Mouse (Mus musculus) embryonic facial prominence, embryonic 12.5 days (tissue): ENCODE results near the gene Ap3s2. TPM values are rescaled to one million over a fixed set of nuclear protein-coding genes. Genes with fewer than 3 reads are reported as not detected.

Experiments used
- ATAC-seq: fragments of 200-750 bp; cut with Nextera tagmentation; 2 replicates; pipeline ENCODE4 v1.8.0; 2017; ENCODE audit not compliant: insufficient number of reproducible peaks, insufficient read depth, low FRiP score, low TSS enrichment
- H3K27ac ChIP-seq: fragments of 300-500 bp; sonication (generic); 2 replicates; pipeline ENCODE4 v1.5.1; 2016; ENCODE audit warnings: mild to moderate bottlenecking
- H3K27me3 ChIP-seq: fragments of 300-500 bp; sonication (generic); 2 replicates; pipeline ENCODE4 v1.6.1; 2016; ENCODE audit warnings: mild to moderate bottlenecking, moderate library complexity
- H3K36me3 ChIP-seq: fragments of 300-500 bp; sonication (generic); 2 replicates; pipeline ENCODE4 v1.6.1; 2016; ENCODE audit warnings: mild to moderate bottlenecking
- H3K4me1 ChIP-seq: fragments of 300-500 bp; sonication (generic); 2 replicates; pipeline ENCODE4 v1.6.1; 2016
- H3K4me2 ChIP-seq: fragments of 300-500 bp; sonication (generic); replicated peaks from 2 replicates; pipeline ENCODE4 v1.6.1; 2016; ENCODE audit warnings: mild to moderate bottlenecking, moderate library complexity
- H3K4me3 ChIP-seq: fragments of 300-500 bp; sonication (generic); 2 replicates; pipeline ENCODE4 v1.5.1; 2016; ENCODE audit warnings: mild to moderate bottlenecking
- H3K9ac ChIP-seq: fragments of 300-500 bp; sonication (generic); 2 replicates; pipeline ENCODE4 v1.6.1; 2016; ENCODE audit warnings: mild to moderate bottlenecking, moderate library complexity
- H3K9me3 ChIP-seq: fragments of 300-500 bp; sonication (generic); 2 replicates; pipeline ENCODE4 v1.6.1; 2016; ENCODE audit warnings: mild to moderate bottlenecking, moderate library complexity
- WGBS: fragments of 180-500 bp; shearing (Covaris S2); methylation state at CpG from one replicate; pipeline ENCODE4 v1.1.7; 2016; 5-methylcytosine and 5-hydroxymethylcytosine counted together
- polyA plus RNA-seq: library from polyadenylated mRNA; unstranded; fragments of >200 nt; fragmentation: Nextera tagmentation; extraction: Ambion mirVana; gene quantifications from 2 replicates; pipeline ENCODE4 v1.2.1, GENCODE M21; 2016

Ap3s2 gene
- polyA plus RNA-seq, result 33.8 and 38.1 TPM in 2 replicates

DNA sequence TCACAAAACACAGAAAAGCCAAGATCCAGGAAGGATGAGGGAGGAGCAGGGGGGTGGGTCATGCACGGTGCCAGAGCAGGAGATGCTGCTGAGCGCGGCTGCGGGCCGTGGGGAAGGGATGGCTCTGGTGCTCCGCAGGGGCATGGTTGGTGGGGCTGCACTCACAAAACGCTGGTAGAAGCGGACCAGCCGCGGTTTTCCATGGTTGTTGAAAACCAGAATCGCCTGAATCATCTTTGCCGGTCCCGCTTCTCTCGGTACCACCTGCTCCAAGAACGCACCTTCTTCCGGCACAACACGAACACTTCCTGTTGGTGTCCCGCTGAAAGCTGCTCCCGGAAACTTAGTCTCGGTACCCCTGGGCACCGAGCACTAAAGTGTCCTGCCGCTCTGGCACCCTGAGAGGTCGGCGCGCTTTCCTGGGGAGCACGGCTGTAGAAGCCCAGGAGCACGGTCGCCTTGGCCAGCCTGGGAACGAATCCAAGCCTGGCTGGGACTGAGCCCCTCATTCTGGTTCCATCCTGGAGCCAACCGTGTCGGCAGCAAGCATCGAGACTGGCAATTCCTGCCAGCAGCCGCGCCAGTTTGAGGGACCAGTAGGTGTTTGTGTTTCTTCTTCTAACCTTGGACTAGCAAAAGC, at the start of gene Ap3s2:
TSS of gene Ap3s2 (minus strand) at position 306 of the 640 bp plus-strand sequence.
- H3K4me1 ChIP-seq, result peaks cover 12% of the 10 kb centered on the region
- no peak within 1 kb of the TSS for H3K27ac ChIP-seq
- peak within 1 kb of the TSS; percentile 68 for H3K4me2 ChIP-seq
- H3K4me3 ChIP-seq, result peak within 1 kb of the TSS; percentile 74
- peak within 1 kb of the TSS; percentile 69 for H3K9ac ChIP-seq
- peak; percentile 88; the same call in 1 of the 2 replicates for ATAC-seq
- H3K9me3 ChIP-seq, result no peaks in the 10 kb centered on the region
- under 1% methylated on average over 34 of the region's 34 CpGs for WGBS
- H3K27me3 ChIP-seq, result no peaks in the 10 kb centered on the region
- 0 out of 2 replicates have a peak, but pooled peaks cover 4% of the 10 kb centered on the region for H3K36me3 ChIP-seq

DNA sequence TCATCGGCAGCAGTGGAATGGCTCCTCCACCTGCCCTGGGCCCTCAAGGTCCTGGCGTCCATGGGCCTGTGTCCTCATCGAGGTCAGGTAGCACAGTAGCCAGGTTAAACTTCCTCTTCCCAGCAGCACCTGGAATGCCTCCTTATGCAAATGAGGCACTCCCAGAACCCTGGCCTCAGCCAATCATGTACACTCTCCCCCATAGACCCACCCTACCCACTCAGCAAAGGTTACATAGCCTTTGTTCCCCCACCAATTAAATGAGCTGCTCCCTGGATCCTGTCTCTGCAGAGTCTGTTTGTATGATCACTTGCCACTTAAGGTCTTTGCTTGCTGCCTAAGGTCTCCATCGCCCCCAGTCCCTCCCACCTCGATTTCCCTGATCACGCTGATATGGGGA, 47.9 kb upstream of the Ap3s2 start:
- no peaks in the 10 kb centered on the region for H3K27me3 ChIP-seq
- H3K27ac ChIP-seq, result no peak overlapping the region
- no peaks in the 10 kb centered on the region for H3K9me3 ChIP-seq
- no peak overlapping the region for H3K4me2 ChIP-seq
- H3K4me1 ChIP-seq, result no peaks in the 10 kb centered on the region
- WGBS, result 81% methylated on average over 6 of the region's 6 CpGs
- no peak overlapping the region for H3K9ac ChIP-seq
- no peak overlapping the region for H3K4me3 ChIP-seq
- ATAC-seq, result no peak
- no peaks in the 10 kb centered on the region for H3K36me3 ChIP-seq

DNA sequence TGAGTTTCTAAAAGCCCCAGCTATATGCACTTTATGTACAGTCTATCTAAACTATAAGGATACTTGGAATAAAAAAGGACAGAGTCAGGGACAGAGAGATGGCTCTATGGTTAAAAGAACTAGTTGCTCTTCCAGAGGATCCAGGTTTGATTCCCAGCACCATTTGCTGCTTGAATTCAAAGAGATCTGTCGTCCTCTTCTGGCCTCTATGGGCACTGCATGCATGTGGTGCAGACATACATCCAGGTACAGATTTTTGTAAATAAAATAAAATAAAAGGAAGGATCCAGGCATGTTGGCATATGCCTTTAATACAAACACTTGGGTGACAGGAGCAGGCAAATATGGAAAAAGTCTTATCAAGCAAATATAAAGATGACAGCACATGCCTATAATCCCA, 41.2 kb upstream of the Ap3s2 start:
- Histone ChIP-seq H3K4me1 (no peaks in the 10 kb centered on the region), H3K27me3 (no peaks in the 10 kb centered on the region), H3K9ac (no peak overlapping the region), H3K36me3 (no peaks in the 10 kb centered on the region), H3K4me2 (no peak overlapping the region), H3K27ac (no peak overlapping the region), H3K4me3 (no peak overlapping the region), H3K9me3 (no peaks in the 10 kb centered on the region)
- ATAC-seq, result no peak
- 58% methylated on average over 1 of the region's 1 CpGs for WGBS

DNA sequence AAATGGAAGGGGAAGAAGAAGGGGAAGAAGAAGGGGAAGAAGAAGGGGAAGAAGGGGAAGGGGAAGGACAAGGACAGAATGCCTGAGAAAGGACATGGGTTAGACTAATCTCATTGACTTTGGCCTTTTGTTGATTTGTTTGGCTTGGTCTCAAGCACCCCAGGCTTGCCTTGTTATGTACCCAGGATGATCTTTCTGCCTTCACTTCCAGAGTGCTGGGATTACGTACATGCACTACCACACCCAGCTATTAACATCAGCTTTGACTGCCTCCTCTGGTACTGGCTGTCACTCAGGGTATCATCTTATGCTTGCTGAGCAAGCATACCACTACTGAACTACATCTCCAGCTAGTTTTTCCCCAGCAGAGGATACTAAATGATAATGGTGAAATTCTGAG, 35.7 kb upstream of the Ap3s2 start:
- no peak overlapping the region for H3K4me2 ChIP-seq
- H3K27ac ChIP-seq, result no peak overlapping the region
- WGBS, result 78% methylated on average over 1 of the region's 1 CpGs
- H3K9ac ChIP-seq, result no peak overlapping the region
- H3K9me3 ChIP-seq, result peaks cover 4% of the 10 kb centered on the region; the same call in 1 of the 2 replicates
- H3K4me3 ChIP-seq, result no peak overlapping the region
- no peaks in the 10 kb centered on the region for H3K27me3 ChIP-seq
- no peaks in the 10 kb centered on the region for H3K36me3 ChIP-seq
- H3K4me1 ChIP-seq, result no peaks in the 10 kb centered on the region
- ATAC-seq, result no peak

DNA sequence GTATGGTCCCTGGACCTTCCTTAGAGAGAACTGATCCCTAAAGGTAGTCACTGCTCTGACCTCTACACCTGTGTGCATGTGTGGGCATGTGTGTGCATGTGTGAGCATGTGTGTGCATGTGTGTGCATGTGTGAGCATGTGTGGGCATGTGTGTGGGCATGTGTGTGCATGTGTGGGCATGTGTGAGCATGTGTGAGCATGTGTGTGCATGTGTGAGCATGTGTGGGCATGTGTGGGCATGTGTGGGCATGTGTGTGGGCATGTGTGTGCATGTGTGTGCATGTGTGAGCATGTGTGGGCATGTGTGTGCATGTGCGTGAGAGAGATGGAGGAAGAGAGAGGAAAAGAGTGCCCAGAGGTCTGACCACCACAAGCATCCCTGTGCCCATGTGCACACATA, 34.4 kb upstream of the Ap3s2 start:
- H3K27ac ChIP-seq, result no peak overlapping the region
- H3K9ac ChIP-seq, result no peak overlapping the region
- peaks cover 4% of the 10 kb centered on the region; the same call in 1 of the 2 replicates for H3K9me3 ChIP-seq
- ATAC-seq, result no peak
- 100% methylated on average over 1 of the region's 1 CpGs for WGBS
- H3K4me2 ChIP-seq, result no peak overlapping the region
- H3K4me1 ChIP-seq, result no peaks in the 10 kb centered on the region
- H3K4me3 ChIP-seq, result no peak overlapping the region
- no peaks in the 10 kb centered on the region for H3K27me3 ChIP-seq
- no peaks in the 10 kb centered on the region for H3K36me3 ChIP-seq

DNA sequence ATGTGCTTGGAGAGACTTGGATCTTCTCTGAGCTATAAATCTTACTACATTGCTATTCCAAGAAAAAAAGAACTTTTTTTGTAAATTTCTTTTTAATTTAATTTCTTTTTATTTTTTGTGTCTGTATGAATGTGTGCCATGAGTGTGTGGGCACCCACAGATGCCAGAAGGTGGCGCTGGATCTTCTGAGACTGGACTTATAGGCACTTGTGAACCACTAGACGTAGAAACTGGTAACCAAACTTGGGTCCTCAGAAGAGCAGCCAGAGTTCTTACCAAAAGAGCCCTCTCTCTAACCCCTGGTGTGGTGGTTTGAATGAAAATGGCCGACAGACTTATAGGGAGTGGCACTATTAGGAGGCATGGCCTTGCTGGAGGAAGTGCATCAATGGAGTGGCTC, 30.6 kb upstream of the Ap3s2 start:
- H3K9ac ChIP-seq, result no peak overlapping the region
- no peaks in the 10 kb centered on the region for H3K36me3 ChIP-seq
- WGBS, result 74% methylated on average over 3 of the region's 3 CpGs
- no peaks in the 10 kb centered on the region for H3K4me1 ChIP-seq
- H3K27ac ChIP-seq, result no peak overlapping the region
- ATAC-seq, result no peak
- no peak overlapping the region for H3K4me3 ChIP-seq
- H3K9me3 ChIP-seq, result no peaks in the 10 kb centered on the region
- H3K4me2 ChIP-seq, result no peak overlapping the region
- no peaks in the 10 kb centered on the region for H3K27me3 ChIP-seq

DNA sequence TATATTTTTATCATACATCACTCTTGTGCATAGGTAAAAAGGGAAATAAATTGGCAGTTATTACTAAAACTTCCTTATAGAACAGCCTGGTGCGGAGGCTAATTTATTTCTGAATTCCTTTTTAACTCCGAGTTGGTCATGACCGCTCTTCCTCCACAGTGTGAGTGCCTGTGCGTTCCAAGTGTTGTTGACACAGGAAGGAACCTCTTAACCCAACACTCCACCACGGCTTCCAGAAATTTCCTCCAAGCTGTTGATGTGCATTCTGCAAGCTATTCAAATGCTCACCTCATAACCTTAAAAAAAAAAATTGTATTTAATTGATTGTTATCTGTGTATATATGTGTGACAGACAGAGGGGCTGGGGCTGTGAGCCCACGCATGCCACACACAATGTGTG, 29.8 kb upstream of the Ap3s2 start:
- no peak overlapping the region for H3K9ac ChIP-seq
- no peak for ATAC-seq
- no peak overlapping the region for H3K27ac ChIP-seq
- no peaks in the 10 kb centered on the region for H3K36me3 ChIP-seq
- H3K4me3 ChIP-seq, result no peak overlapping the region
- no peak overlapping the region for H3K4me2 ChIP-seq
- H3K4me1 ChIP-seq, result no peaks in the 10 kb centered on the region
- no peaks in the 10 kb centered on the region for H3K27me3 ChIP-seq
- WGBS, result 77% methylated on average over 6 of the region's 6 CpGs
- H3K9me3 ChIP-seq, result no peaks in the 10 kb centered on the region

DNA sequence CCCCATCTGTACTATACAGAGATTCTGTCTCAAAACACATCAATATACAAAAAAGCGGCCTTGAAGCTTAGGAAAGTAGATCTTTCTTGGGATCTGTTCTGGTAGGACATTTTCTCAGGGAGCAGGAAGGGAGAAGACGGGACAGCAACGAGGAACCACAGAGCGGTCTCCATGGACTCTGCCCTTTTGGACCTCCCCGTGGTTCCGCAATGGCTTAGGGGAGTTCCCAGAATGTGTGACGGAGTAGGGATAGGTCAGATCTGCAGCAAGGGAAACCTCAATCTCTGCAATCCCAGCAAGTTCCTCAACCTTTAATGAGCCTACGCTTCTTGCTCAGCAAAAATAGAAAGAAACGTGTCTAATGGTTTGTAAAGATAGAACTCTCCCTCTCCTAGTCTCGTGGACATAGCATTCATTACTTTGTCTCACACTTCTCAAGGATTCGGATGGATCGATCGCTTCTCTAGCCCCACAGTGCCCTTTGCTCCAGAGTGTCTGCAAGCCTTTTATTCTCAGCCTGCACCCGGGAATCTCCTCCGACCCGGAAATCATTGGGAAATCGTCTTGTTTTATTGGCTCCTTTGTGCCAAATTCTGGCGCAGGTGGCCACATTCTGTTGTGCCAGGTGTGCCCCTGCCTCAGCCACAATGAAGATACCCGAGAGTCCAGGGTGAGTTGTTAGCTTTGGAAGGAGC, 15.2 kb upstream of the Ap3s2 start:
- Histone ChIP-seq H3K4me3 (peak overlapping the region; percentile 47), H3K4me2 (peak overlapping the region; percentile 80), H3K9me3 (no peaks in the 10 kb centered on the region), H3K27ac (0 out of 2 replicates have a peak overlapping the region, but pooled peaks have one; percentile 11), H3K4me1 (peaks cover 13% of the 10 kb centered on the region), H3K36me3 (no peaks in the 10 kb centered on the region), H3K9ac (peak overlapping the region; percentile 60; the same call in 1 of the 2 replicates), H3K27me3 (no peaks in the 10 kb centered on the region)
- 15% methylated on average over 19 of the region's 19 CpGs for WGBS
- 0 out of 2 replicates have a peak, but pooled peaks have one; percentile 35 for ATAC-seq

DNA sequence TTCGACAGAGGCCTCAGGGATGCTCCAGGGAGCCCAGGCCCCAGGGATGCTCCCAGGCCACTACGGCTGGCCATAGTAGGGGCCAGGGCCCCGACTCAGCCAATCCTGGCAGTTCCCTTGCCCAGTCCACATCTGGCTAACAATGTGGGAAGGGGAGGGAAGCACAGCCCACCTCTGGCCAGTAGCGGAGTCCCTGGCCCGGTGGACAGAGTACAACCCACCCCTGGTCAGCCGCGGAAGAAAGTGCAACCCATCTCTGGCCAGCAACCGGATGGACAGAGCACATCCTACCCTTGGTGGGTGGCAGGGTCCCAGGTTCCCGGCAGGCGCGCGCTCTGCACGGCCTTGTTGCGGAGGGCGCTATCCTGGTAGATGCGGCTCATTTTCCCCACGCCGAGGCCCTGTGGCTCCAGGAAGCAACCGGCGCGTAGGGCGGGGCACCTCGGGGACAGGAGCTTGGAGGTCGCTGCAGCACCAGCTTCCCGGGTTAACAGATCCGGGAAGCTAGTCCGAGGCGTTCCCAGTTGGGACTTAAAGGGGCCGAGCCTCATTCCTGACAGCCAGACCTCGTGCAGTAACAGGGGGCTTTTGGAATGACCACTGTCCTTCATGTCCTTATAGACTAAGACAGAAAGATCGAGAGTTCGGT, 14.5 kb upstream of the Ap3s2 start, which contains the start of gene Arpin:
TSS of gene Arpin (minus strand) at position 498 of the 649 bp plus-strand sequence.
- 2% methylated on average over 32 of the region's 32 CpGs for WGBS
- Histone ChIP-seq H3K4me1 (peaks cover 13% of the 10 kb centered on the region), H3K9me3 (no peaks in the 10 kb centered on the region), H3K36me3 (no peaks in the 10 kb centered on the region), H3K27ac (peak within 1 kb of the TSS; percentile 25; the same call in 1 of the 2 replicates), H3K9ac (peak within 1 kb of the TSS; percentile 60), H3K4me3 (peak within 1 kb of the TSS; percentile 47), H3K27me3 (no peaks in the 10 kb centered on the region), H3K4me2 (peak within 1 kb of the TSS; percentile 80)
- peak; percentile 64; the same call in 1 of the 2 replicates for ATAC-seq

DNA sequence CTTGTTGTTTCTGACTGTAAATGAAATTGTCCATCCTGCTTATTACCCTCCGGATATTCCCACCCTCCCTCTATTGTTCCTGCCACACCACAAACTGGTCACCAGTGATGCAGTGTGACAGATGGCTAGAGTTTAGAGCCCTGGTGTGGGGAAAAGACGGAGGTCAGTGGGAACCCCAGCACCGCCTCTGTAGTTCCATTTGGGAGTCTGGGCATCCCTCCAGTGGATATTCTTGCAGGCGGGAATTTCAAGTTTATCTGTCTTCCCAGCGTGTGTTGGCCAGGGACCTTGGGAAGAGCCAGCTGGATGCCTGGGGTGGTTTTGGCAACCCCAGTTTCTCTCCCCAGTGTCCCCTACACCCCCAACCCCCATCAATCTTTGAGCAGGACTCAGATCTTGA, 14.0 kb upstream of the Ap3s2 start:
- H3K4me3 ChIP-seq, result peak overlapping the region; percentile 47
- no peaks in the 10 kb centered on the region for H3K9me3 ChIP-seq
- H3K4me2 ChIP-seq, result peak overlapping the region; percentile 80
- H3K27ac ChIP-seq, result no peak overlapping the region
- no peaks in the 10 kb centered on the region for H3K36me3 ChIP-seq
- H3K4me1 ChIP-seq, result peaks cover 13% of the 10 kb centered on the region
- no peaks in the 10 kb centered on the region for H3K27me3 ChIP-seq
- 58% methylated on average over 5 of the region's 5 CpGs for WGBS
- ATAC-seq, result no peak
- peak overlapping the region; percentile 60 for H3K9ac ChIP-seq

DNA sequence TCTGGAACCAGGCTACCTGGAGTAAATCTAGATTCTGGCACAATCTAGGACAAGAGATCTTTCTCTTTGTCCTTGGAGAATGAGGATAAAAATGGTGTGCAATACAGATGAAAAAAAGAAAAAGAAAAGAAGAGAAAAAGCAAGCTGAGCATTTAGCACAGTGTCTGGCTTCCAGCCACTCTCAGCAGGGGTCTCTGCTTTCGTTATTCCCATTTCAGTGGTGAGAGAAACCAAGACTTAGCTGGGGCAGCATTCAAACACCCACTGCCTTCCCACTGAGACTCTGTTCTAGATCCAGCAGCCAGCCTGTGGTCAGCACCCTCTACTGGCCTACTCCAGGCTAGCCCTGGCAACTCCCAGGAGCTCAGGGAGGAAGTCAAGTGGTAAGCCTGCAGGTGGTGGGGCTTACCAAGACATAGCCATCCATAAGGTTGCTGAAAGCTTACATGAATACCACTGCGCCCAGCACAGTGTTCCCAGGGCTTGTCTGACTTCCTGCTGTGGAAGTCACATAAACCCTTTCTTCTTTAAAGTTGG, 8.1 kb upstream of the Ap3s2 start:
- WGBS, result 79% methylated on average over 2 of the region's 2 CpGs
- Histone ChIP-seq H3K4me3 (no peak overlapping the region), H3K27ac (no peak overlapping the region), H3K36me3 (peaks cover 26% of the 10 kb centered on the region), H3K4me1 (no peaks in the 10 kb centered on the region), H3K27me3 (no peaks in the 10 kb centered on the region), H3K9me3 (no peaks in the 10 kb centered on the region), H3K4me2 (no peak overlapping the region), H3K9ac (no peak overlapping the region)
- ATAC-seq, result no peak
